Mouse (Mus musculus): ENCODE data around the gene Rnf224.
A peak's percentile ranks its signal among the peaks of the same experiment; 100 is the strongest.

The Rnf224 gene

GRCm38 (mm10) chr2:25194006-25194405 lies 42.6 kb downstream of the Rnf224 start:
- DNase-seq = no peak

GRCm38 (mm10) chr2:25193330-25193770 lies 43.2 kb downstream of the Rnf224 start:
- peak; percentile 91 for DNase-seq

GRCm38 (mm10) chr2:25187841-25188240 lies 48.7 kb downstream of the Rnf224 start:
- DNase-seq = no peak

DNA sequence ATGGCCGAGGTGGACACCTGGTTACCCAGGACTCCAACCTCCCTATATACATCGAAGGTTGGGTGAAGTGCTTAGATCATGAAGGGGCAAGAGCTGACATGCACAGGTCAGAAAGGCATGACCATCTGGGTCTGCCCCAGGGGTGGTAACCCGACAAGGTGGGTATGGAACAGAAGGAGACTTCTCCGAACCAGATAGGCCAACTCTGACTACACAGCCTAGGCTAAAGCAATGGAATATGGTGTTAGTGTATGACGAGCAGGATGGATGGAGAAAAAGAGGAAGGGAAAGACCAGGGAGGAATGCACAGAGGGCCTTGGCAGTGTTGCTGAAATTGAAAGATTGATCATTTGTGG lies 50.0 kb downstream of the Rnf224 start:
- no peak for DNase-seq

- DNase-seq = peak; percentile 73 to 75
Observed at GRCm38 (mm10) chr2:25185625-25186574, 50.7 kb downstream of the Rnf224 start.

GRCm38 (mm10) chr2:25184496-25184895 lies 52.1 kb downstream of the Rnf224 start:
- DNase-seq = no peak

Data from cerebellum, postnatal 10 days (tissue).